In genomic region chr12:69741965-69742364, GRCm38 (mm10) we compare ENCODE assay signal across 32 mouse cellular contexts. TPM values are rescaled to one million over a fixed set of nuclear protein-coding genes. Genes with fewer than 3 reads are reported as not detected.
DNase-seq lines count a peak whose midpoint lies in the region; ATAC-seq and TF ChIP-seq lines count a peak whose summit lies in the region.
"Had no signal": no experiment of that assay in that cellular context is flagged by ENCODE, and none has a peak within 500 bp of the region (broad histone marks: within the 10 kb centered on the region; RNA-seq: fewer than 3 reads in every experiment).

No protein-coding gene starts in this region.

- no peaks in the 10 kb centered on the region for H3K4me1 ChIP-seq in intestine, postnatal 0 days (replicated peaks; ENCODE audit: control insufficient read depth, insufficient read depth, low read length)
- H3K4me1 ChIP-seq in intestine, embryonic 16.5 days (ENCODE audit: control insufficient read depth, insufficient read depth, low read length) = no peaks in the 10 kb centered on the region
- H3K4me1 ChIP-seq in lung, postnatal 0 days (ENCODE audit: insufficient read depth, low read depth, low read length) = no peaks in the 10 kb centered on the region
- H3K4me1 ChIP-seq in stomach, postnatal 0 days (replicated peaks; ENCODE audit: control insufficient read depth, insufficient read depth) = no peaks in the 10 kb centered on the region
- H3K4me1 ChIP-seq: forebrain, embryonic 13.5 days; hindbrain, embryonic 15.5 days; limb, embryonic 15.5 days; midbrain, embryonic 10.5 days; neural tube, embryonic 12.5 days had no signal

- no peaks in the 10 kb centered on the region for H3K27me3 ChIP-seq in intestine, postnatal 0 days (replicated peaks; ENCODE audit: control insufficient read depth, insufficient read depth, low read length)
- H3K27me3 ChIP-seq in intestine, embryonic 16.5 days (replicated peaks; ENCODE audit: control insufficient read depth, insufficient read depth, low read length) = no peaks in the 10 kb centered on the region
- no peaks in the 10 kb centered on the region for H3K27me3 ChIP-seq in lung, postnatal 0 days (replicated peaks; ENCODE audit: insufficient read depth, low read length)
- no peaks in the 10 kb centered on the region for H3K27me3 ChIP-seq in stomach, postnatal 0 days (ENCODE audit: control insufficient read depth, insufficient read depth, low read length)
- H3K27me3 ChIP-seq: embryonic facial prominence, embryonic 13.5 days; forebrain, embryonic 13.5 days; heart, embryonic 12.5 days; hindbrain, embryonic 15.5 days; limb, embryonic 15.5 days; neural tube, embryonic 12.5 days had no signal

- no peak for TF ChIP-seq EP300 in lung, postnatal 0 days (IDR thresholded peaks at IDR 0.05)
- TF ChIP-seq EP300 in stomach, postnatal 0 days (optimal IDR thresholded peaks at IDR 0.05) = no peak

- no peak overlapping the region for H3K4me2 ChIP-seq in intestine, postnatal 0 days (replicated peaks; ENCODE audit: low read depth)
- no peak overlapping the region for H3K4me2 ChIP-seq in intestine, embryonic 16.5 days (ENCODE audit: low read depth, low read length)
- H3K4me2 ChIP-seq in lung, postnatal 0 days (replicated peaks; ENCODE audit: low read depth, low read length) = no peak overlapping the region
- no peak overlapping the region for H3K4me2 ChIP-seq in stomach, postnatal 0 days (replicated peaks; ENCODE audit: low read depth)
- H3K4me2 ChIP-seq: embryonic facial prominence, embryonic 13.5 days; forebrain, embryonic 13.5 days; heart, embryonic 12.5 days; hindbrain, embryonic 15.5 days; limb, embryonic 15.5 days; neural tube, embryonic 12.5 days had no signal

- no peak overlapping the region for H3K9ac ChIP-seq in intestine, postnatal 0 days (ENCODE audit: low read depth, low read length)
- no peak overlapping the region for H3K9ac ChIP-seq in intestine, embryonic 16.5 days (ENCODE audit: low read depth, low read length)
- H3K9ac ChIP-seq in lung, postnatal 0 days (replicated peaks; ENCODE audit: low read depth) = no peak overlapping the region
- no peak overlapping the region for H3K9ac ChIP-seq in stomach, postnatal 0 days (ENCODE audit: low read length)
- H3K9ac ChIP-seq: embryonic facial prominence, embryonic 13.5 days; forebrain, embryonic 13.5 days; heart, embryonic 12.5 days; hindbrain, embryonic 15.5 days; limb, embryonic 15.5 days; neural tube, embryonic 12.5 days had no signal

- H3K36me3 ChIP-seq in intestine, postnatal 0 days (ENCODE audit: control insufficient read depth, insufficient read depth) = peaks cover 10% of the 10 kb centered on the region; the same call in 1 of the 2 replicates
- no peaks in the 10 kb centered on the region; the same call in 1 of the 2 replicates for H3K36me3 ChIP-seq in intestine, embryonic 16.5 days (ENCODE audit: control insufficient read depth, insufficient read depth, low read length)
- no peaks in the 10 kb centered on the region for H3K36me3 ChIP-seq in lung, postnatal 0 days (ENCODE audit: insufficient read depth, low read length)
- no peaks in the 10 kb centered on the region for H3K36me3 ChIP-seq in stomach, postnatal 0 days (ENCODE audit: control insufficient read depth, insufficient read depth, low read length)
- H3K36me3 ChIP-seq: embryonic facial prominence, embryonic 13.5 days; midbrain, embryonic 10.5 days; neural tube, embryonic 12.5 days had no signal

- no peak overlapping the region for H3K4me3 ChIP-seq in intestine, postnatal 0 days (ENCODE audit: low read depth, low read length)
- H3K4me3 ChIP-seq in intestine, embryonic 16.5 days (ENCODE audit: low read length) = no peak overlapping the region
- no peak overlapping the region for H3K4me3 ChIP-seq in layer of hippocampus, adult 2 months
- no peak overlapping the region for H3K4me3 ChIP-seq in lung, postnatal 0 days (ENCODE audit: low read depth, low read length)
- H3K4me3 ChIP-seq in stomach, postnatal 0 days (ENCODE audit: low read depth, low read length) = no peak overlapping the region
- H3K4me3 ChIP-seq: embryonic facial prominence, embryonic 13.5 days; forebrain, embryonic 13.5 days; heart, embryonic 12.5 days; hindbrain, embryonic 15.5 days; limb, embryonic 10.5 days; limb, embryonic 15.5 days; midbrain, embryonic 10.5 days; myocyte; neural tube, embryonic 12.5 days had no signal

- no peak for DNase-seq in layer of hippocampus, adult 2 months (ENCODE audit: low spot score in 2 of 2)
- DNase-seq in layer of hippocampus, postnatal 25 days (ENCODE audit: extremely low spot score in 1 of 2, low spot score in 1 of 2) = no peak
- no peak for DNase-seq in lung, postnatal 0 days (ENCODE audit: low spot score)
- no peak for DNase-seq in lung, adult 18-20 months
- DNase-seq in stomach, postnatal 0 days (ENCODE audit: low spot score) = no peak
- DNase-seq in testis, postnatal 10 days (ENCODE audit: low spot score) = no peak
- DNase-seq: adrenal gland, adult 2 months; adrenal gland, postnatal 36 days; B cell, adult 2 months; cerebellum, adult 18-20 months; cerebellum, postnatal 10 days; gastrocnemius, postnatal 14 days; heart, postnatal 10 days; kidney, postnatal 14 days; lung, postnatal 14 days; right cerebral cortex, adult 18-20 months had no signal

- H3K9me3 ChIP-seq in intestine, postnatal 0 days (ENCODE audit: control insufficient read depth) = no peaks in the 10 kb centered on the region
- no peaks in the 10 kb centered on the region for H3K9me3 ChIP-seq in intestine, embryonic 16.5 days (ENCODE audit: control insufficient read depth, low read length)
- no peaks in the 10 kb centered on the region for H3K9me3 ChIP-seq in lung, postnatal 0 days (ENCODE audit: low read length)
- no peaks in the 10 kb centered on the region for H3K9me3 ChIP-seq in stomach, postnatal 0 days (ENCODE audit: control insufficient read depth, low read length)
- H3K9me3 ChIP-seq: embryonic facial prominence, embryonic 13.5 days; forebrain, embryonic 13.5 days; heart, embryonic 12.5 days; hindbrain, embryonic 15.5 days; limb, embryonic 10.5 days; limb, embryonic 15.5 days; midbrain, embryonic 10.5 days; neural tube, embryonic 12.5 days had no signal

- 57% methylated on average over 5 of the region's 5 CpGs for WGBS in intestine, postnatal 0 days
- 69% methylated on average over 5 of the region's 5 CpGs for WGBS in intestine, embryonic 16.5 days
- WGBS in lung, postnatal 0 days = 71% methylated on average over 5 of the region's 5 CpGs
- WGBS in stomach, postnatal 0 days = 63% methylated on average over 5 of the region's 5 CpGs

- no peak for ATAC-seq in intestine, postnatal 0 days
- ATAC-seq in intestine, embryonic 16.5 days = no peak
- no peak for ATAC-seq in lung, postnatal 0 days
- ATAC-seq in stomach, postnatal 0 days (ENCODE audit: low FRiP score, low TSS enrichment) = no peak
- ATAC-seq: activated CD4-positive, CD25-positive, alpha-beta regulatory T cell, adult 4 months; forebrain, embryonic 13.5 days; midbrain, embryonic 16.5 days had no signal

- peak; percentile 33 for TF ChIP-seq CTCF in intestine, postnatal 0 days (IDR thresholded peaks at IDR 0.05; ENCODE audit: low read depth)
- TF ChIP-seq CTCF in layer of hippocampus, adult 2 months (conservative IDR thresholded peaks at IDR 0.05) = peak; percentile 40
- peak; percentile 26 for TF ChIP-seq CTCF in lung, postnatal 0 days (IDR thresholded peaks at IDR 0.05)
- peak; percentile 22 for TF ChIP-seq CTCF in stomach, postnatal 0 days (IDR thresholded peaks at IDR 0.05; ENCODE audit: low read depth)

- no peak overlapping the region for H3K27ac ChIP-seq in intestine, postnatal 0 days (ENCODE audit: low read depth, low read length)
- H3K27ac ChIP-seq in intestine, embryonic 16.5 days (ENCODE audit: low read length) = no peak overlapping the region
- H3K27ac ChIP-seq in layer of hippocampus, adult 2 months = no peak overlapping the region
- no peak overlapping the region for H3K27ac ChIP-seq in lung, postnatal 0 days (ENCODE audit: low read length)
- H3K27ac ChIP-seq in stomach, postnatal 0 days (replicated peaks) = no peak overlapping the region
- H3K27ac ChIP-seq: embryonic facial prominence, embryonic 13.5 days; forebrain, embryonic 13.5 days; hindbrain, embryonic 15.5 days; limb, embryonic 10.5 days; limb, embryonic 15.5 days; midbrain, embryonic 10.5 days; neural tube, embryonic 12.5 days had no signal

RNA-seq across cellular contexts. Expression of gene Atp5s, which starts 17.2 kb away (rescaled TPM):
- polyA plus RNA-seq in intestine, postnatal 0 days (2015; fragmentation: Nextera tagmentation; extraction: Ambion mirVana) = 26.1 and 31.6 TPM in 2 replicates
- 33.4 and 33.5 TPM in 2 replicates for polyA plus RNA-seq in intestine, embryonic 16.5 days (2015; fragmentation: Nextera tagmentation; extraction: Ambion mirVana)
- 10 to 100 TPM; 30.0 to 33.3 TPM for total RNA-seq in layer of hippocampus, adult 2 months (2021)
- total RNA-seq in layer of hippocampus, postnatal 25 days (2021) = 10 to 100 TPM; 31.9 to 34.7 TPM
- 18.5 and 21.4 TPM in 2 replicates for polyA plus RNA-seq in lung, postnatal 0 days (2015; fragmentation: Nextera tagmentation; extraction: Ambion mirVana)
- polyA plus RNA-seq in stomach, postnatal 0 days (2015; fragmentation: Nextera tagmentation; extraction: Ambion mirVana) = 20.5 and 20.6 TPM in 2 replicates

RNA-seq across cellular contexts. Expression of gene L2hgdh, which starts 17.3 kb away (rescaled TPM):
- polyA plus RNA-seq in intestine, postnatal 0 days (2015; fragmentation: Nextera tagmentation; extraction: Ambion mirVana) = 13.8 and 14.3 TPM in 2 replicates
- 21.3 and 22.8 TPM in 2 replicates for polyA plus RNA-seq in intestine, embryonic 16.5 days (2015; fragmentation: Nextera tagmentation; extraction: Ambion mirVana)
- total RNA-seq in layer of hippocampus, adult 2 months (2021) = 10 to 100 TPM; 14.9 to 17.9 TPM
- total RNA-seq in layer of hippocampus, postnatal 25 days (2021) = 10 to 100 TPM; 14.3 to 15.8 TPM
- polyA plus RNA-seq in lung, postnatal 0 days (2015; fragmentation: Nextera tagmentation; extraction: Ambion mirVana) = 3.7 and 4.5 TPM in 2 replicates
- 11.5 and 12.3 TPM in 2 replicates for polyA plus RNA-seq in stomach, postnatal 0 days (2015; fragmentation: Nextera tagmentation; extraction: Ambion mirVana)

RNA-seq across cellular contexts. Expression of gene Cdkl1, which starts 49.1 kb away (rescaled TPM):
- polyA plus RNA-seq in intestine, postnatal 0 days (2015; fragmentation: Nextera tagmentation; extraction: Ambion mirVana) = 1.5 and 1.6 TPM in 2 replicates
- polyA plus RNA-seq in intestine, embryonic 16.5 days (2015; fragmentation: Nextera tagmentation; extraction: Ambion mirVana) = 1.5 and 2.2 TPM in 2 replicates
- total RNA-seq in layer of hippocampus, adult 2 months (2021) = 10 to 100 TPM; 21.5 to 27.4 TPM
- total RNA-seq in layer of hippocampus, postnatal 25 days (2021) = 10 to 100 TPM; 20.5 to 20.9 TPM
- polyA plus RNA-seq in lung, postnatal 0 days (2015; fragmentation: Nextera tagmentation; extraction: Ambion mirVana) = 2.7 and 3.1 TPM in 2 replicates
- polyA plus RNA-seq in stomach, postnatal 0 days (2015; fragmentation: Nextera tagmentation; extraction: Ambion mirVana) = 2.0 and 2.3 TPM in 2 replicates
- total RNA-seq: granulocyte monocyte progenitor cell, adult 5-6 weeks; hematopoietic stem cell, adult 5-6 weeks; megakaryocyte progenitor cell, adult 5-6 weeks had no signal
- polyA plus RNA-seq: activated CD4-positive, CD25-positive, alpha-beta regulatory T cell, adult 4 months had no signal
